Mouse (Mus musculus) heart, postnatal 0 days (tissue): ENCODE data around the gene Tnfrsf25. TPM values are rescaled to one million over a fixed set of nuclear protein-coding genes. Genes with fewer than 3 reads are reported as not detected.
A peak's percentile ranks its signal among the peaks of the same experiment; 100 is the strongest.

ENCODE experiments used
- ATAC-seq: fragments of 200-750 bp; cut with Nextera tagmentation; 2 replicates; pipeline ENCODE4 v1.8.0; 2017; ENCODE audit warnings: low read depth, moderate number of reproducible peaks, moderate library complexity; ENCODE audit not compliant: insufficient read depth
- DNase-seq: peaks from one replicate; pipeline ENCODE4 v3.0.0-alpha.2; 2016; ENCODE audit warnings: low spot score
- H3K27ac ChIP-seq: fragments of 300-500 bp; sonication (generic); 2 replicates; pipeline ENCODE4 v1.5.1; 2014; ENCODE audit warnings: low read depth, mild to moderate bottlenecking
- H3K27me3 ChIP-seq: fragments of 300-500 bp; sonication (generic); 2 replicates; pipeline ENCODE4 v1.6.1; 2014; ENCODE audit warnings: low read length, mixed read lengths; ENCODE audit not compliant: control insufficient read depth, insufficient read depth
- H3K36me3 ChIP-seq: fragments of 300-500 bp; sonication (generic); replicated peaks from 2 replicates; pipeline ENCODE4 v1.6.1; 2014; ENCODE audit warnings: low read length, mixed read lengths; ENCODE audit not compliant: control insufficient read depth, insufficient read depth
- H3K4me1 ChIP-seq: fragments of 300-500 bp; sonication (generic); 2 replicates; pipeline ENCODE4 v1.6.1; 2014; ENCODE audit warnings: antibody characterized with exemption; ENCODE audit not compliant: control insufficient read depth, insufficient read depth
- H3K4me2 ChIP-seq: fragments of 300-500 bp; sonication (generic); 2 replicates; pipeline ENCODE4 v1.6.1; 2014; ENCODE audit warnings: low read depth, mild to moderate bottlenecking, low read length, moderate library complexity
- H3K4me3 ChIP-seq: fragments of 300-500 bp; sonication (generic); 2 replicates; pipeline ENCODE4 v1.5.1; 2014; ENCODE audit warnings: low read depth, low read length
- H3K9ac ChIP-seq: fragments of 300-500 bp; sonication (generic); replicated peaks from 2 replicates; pipeline ENCODE4 v1.6.1; 2014; ENCODE audit warnings: low read depth, low read length, mixed read lengths
- H3K9me3 ChIP-seq: fragments of 300-500 bp; sonication (generic); replicated peaks from 2 replicates; pipeline ENCODE4 v1.6.1; 2016; ENCODE audit warnings: low read length; ENCODE audit not compliant: control insufficient read depth
- CTCF ChIP-seq: IDR thresholded peaks from 2 replicates; pipeline ENCODE4 v1.5.1; 2016; ENCODE audit warnings: antibody characterized with exemption, control low read depth, low read depth
- EP300 ChIP-seq: IDR thresholded peaks from 2 replicates; pipeline ENCODE4 v1.6.1; 2016; ENCODE audit warnings: antibody characterized with exemption, low read depth
- WGBS: fragments of 180-500 bp; shearing (Covaris S2); extraction: QIAGEN DNeasy Blood & Tissue Kit; methylation state at CpG from one replicate; pipeline ENCODE4 v1.1.7; 2014; 5-methylcytosine and 5-hydroxymethylcytosine counted together
- polyA plus RNA-seq: library from polyadenylated mRNA; unstranded; fragments of >200 nt; fragmentation: Nextera tagmentation; extraction: Ambion mirVana; gene quantifications from 2 replicates; pipeline ENCODE4 v1.2.1, GENCODE M21; 2015
- total RNA-seq: library from RNA; depleted of rRNA; stranded (reverse); fragments of >200 nt; gene quantifications from 2 replicates; pipeline ENCODE4 v1.2.3, GENCODE M21; 2014; ENCODE audit warnings: low replicate concordance

The Tnfrsf25 gene
- total and polyA plus RNA-seq, 2 experiments from 2014 or later = 0.75 TPM; not detected in 1

DNA sequence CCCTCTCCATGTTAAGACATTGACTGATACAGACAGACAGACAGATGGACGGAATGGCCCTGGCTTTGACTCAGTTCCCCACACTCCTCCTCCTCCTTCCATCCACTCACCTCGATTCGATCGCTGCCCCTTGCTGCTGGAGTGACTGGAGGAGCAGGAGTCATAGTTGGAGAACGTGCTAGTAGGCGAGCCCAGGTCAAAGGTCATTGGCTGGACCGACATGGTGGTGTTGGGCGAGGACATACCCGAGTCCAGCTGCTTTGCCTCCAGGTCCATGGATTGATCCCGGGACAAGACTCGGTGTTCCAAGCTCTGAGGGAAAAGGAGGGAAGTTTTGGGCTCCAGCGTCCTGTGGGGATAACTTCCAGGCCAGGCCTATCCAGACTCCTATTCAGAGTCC lies 19.6 kb downstream of the Tnfrsf25 start:
- H3K36me3 ChIP-seq = no peaks in the 10 kb centered on the region
- H3K9ac ChIP-seq = no peak overlapping the region
- no peak overlapping the region for H3K4me2 ChIP-seq
- ATAC-seq (no peak), DNase-seq (no peak)
- H3K4me3 ChIP-seq = no peak overlapping the region
- 87% methylated on average over 12 of the region's 12 CpGs for WGBS
- H3K9me3 ChIP-seq = no peaks in the 10 kb centered on the region
- TF ChIP-seq EP300 = no peak
- TF ChIP-seq CTCF = no peak
- peaks cover 18% of the 10 kb centered on the region for H3K4me1 ChIP-seq
- H3K27ac ChIP-seq = no peak overlapping the region
- peaks cover 49% of the 10 kb centered on the region for H3K27me3 ChIP-seq

DNA sequence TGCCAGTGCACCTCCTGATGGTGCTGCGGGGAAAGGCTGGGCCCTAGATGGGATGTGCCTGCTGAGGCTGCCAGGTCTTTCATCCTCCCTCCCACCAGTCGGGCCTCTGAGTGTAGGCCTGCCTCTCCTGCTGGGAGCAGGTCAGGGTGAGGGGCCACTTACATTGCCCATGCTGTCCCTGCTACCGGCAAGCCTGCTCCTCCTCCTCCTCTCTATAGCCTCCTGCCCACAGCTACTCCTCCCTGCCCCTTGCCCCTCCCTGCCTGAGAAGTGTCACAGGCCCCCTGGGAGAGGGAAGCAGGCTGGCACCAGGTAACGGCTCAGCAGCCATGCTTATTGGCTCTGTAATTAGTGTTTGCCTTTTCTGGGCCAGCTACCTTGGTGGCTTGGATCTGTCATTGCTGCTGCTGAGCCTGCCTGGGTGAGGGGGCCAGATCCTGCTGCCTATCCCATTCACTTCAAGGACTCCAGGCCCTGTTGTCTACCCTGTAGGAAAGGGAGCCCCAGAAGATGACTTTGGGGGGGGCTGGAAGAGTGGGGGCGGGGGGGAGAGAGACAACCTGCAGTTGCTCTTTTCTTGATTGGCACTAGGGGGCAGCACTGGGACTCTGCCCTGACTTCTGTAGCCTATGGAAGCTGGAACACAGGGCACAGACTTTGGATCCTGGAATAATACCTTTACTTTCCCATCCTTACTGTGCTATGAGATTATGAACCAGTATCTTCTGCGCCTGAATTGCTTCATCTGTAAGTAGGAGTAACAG lies 20.6 kb downstream of the Tnfrsf25 start:
- H3K9ac ChIP-seq = no peak overlapping the region
- ATAC-seq (no peak), DNase-seq (no peak)
- peaks cover 46% of the 10 kb centered on the region for H3K27me3 ChIP-seq
- H3K4me1 ChIP-seq = peaks cover 9% of the 10 kb centered on the region
- H3K36me3 ChIP-seq = no peaks in the 10 kb centered on the region
- WGBS = 52% methylated on average over 6 of the region's 6 CpGs
- H3K4me2 ChIP-seq = no peak overlapping the region
- no peaks in the 10 kb centered on the region for H3K9me3 ChIP-seq
- no peak overlapping the region for H3K4me3 ChIP-seq
- peak; percentile 52 for TF ChIP-seq CTCF
- TF ChIP-seq EP300 = no peak
- H3K27ac ChIP-seq = no peak overlapping the region

DNA sequence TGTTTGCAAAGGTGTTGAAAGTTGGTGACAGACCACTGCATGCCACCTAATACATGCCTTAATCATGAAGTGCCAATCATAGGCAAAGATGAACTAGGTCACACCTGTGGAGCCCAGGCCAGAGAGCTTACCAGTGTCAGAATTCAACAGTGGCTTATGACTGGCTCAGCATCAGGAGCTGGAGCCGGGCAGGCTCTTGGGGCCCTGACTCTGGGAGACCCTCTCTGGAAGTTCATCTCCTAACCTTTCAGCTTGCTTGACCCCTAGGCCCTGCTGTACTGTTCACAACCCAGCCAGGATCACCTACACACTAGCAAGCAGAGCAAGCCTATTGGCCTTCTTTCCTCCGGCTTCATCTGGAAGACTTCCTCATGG lies 21.1 kb downstream of the Tnfrsf25 start:
- no peak for DNase-seq
- Histone ChIP-seq H3K36me3 (no peaks in the 10 kb centered on the region), H3K9ac (no peak overlapping the region), H3K4me2 (no peak overlapping the region), H3K27ac (no peak overlapping the region), H3K4me1 (peaks cover 6% of the 10 kb centered on the region; the same call in 1 of the 2 replicates), H3K9me3 (no peaks in the 10 kb centered on the region), H3K4me3 (no peak overlapping the region), H3K27me3 (peaks cover 40% of the 10 kb centered on the region)
- ATAC-seq = no peak
- no peak for TF ChIP-seq CTCF
- TF ChIP-seq EP300 = no peak
- 91% methylated on average over 2 of the region's 2 CpGs for WGBS

DNA sequence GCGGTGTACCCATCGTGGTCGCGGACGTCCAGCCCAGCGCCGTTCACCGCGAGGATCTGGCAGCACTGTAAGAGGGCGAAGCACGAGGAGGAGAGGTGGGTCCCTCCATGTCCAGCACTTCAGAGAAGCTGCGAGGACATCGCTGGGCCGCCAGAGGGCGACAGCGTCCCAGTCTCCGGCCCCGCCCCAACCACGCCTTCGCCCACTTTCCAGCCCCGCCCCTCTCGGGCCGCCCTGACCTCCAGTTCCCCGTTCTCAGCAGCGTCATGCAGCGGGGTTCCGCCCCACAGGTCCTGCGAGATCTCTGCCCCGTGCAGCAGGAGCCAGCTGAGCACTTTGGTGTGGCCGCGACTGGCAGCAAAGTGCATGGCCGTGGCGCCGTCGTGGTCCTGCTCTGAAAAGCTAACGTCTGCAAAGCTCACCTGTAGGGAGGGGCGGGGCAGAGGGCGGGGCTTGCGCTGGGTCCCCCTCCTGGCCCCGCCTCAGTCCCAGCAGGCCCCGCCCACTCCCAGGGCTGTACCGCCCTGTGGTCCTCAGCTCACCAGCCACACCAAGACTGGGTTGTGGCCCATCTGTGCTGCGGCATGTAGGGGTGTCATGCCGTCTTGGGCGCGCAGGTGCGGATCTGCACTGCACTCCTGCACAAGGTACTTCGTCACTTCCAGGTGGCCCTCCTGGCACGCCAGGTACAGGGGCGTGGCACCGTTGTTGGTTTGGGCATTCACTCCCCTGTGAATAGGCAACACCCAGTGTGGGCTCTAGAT lies 22.9 kb downstream of the Tnfrsf25 start:
- WGBS = 3% methylated on average over 50 of the region's 51 CpGs
- peaks cover 22% of the 10 kb centered on the region for H3K27me3 ChIP-seq
- ATAC-seq = peak; percentile 90

DNA sequence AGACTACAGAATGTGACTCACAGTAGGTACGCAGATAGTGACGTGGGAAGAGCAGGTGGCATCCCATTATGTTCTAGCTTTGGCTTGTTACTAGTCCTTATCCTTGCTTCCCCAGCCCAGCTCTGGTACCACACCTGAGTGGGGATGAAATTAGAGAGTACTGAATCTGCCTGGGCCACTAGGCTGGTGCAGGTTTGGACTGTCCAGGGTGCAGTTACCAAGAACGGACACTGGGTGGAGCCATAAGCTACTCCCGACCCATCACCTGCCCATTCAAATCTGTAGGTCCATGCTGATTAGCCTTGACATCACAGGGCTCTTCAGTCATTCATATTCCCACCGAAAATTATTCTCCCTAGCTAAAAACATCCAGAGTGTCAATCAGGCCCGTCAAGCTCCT lies 24.7 kb downstream of the Tnfrsf25 start:
- H3K4me1 ChIP-seq = peaks cover 6% of the 10 kb centered on the region; the same call in 1 of the 2 replicates
- ATAC-seq = no peak
- no peaks in the 10 kb centered on the region for H3K9me3 ChIP-seq
- H3K36me3 ChIP-seq = no peaks in the 10 kb centered on the region
- peak; percentile 48 for DNase-seq
- H3K4me3 ChIP-seq = no peak overlapping the region
- peaks cover 16% of the 10 kb centered on the region for H3K27me3 ChIP-seq
- H3K27ac ChIP-seq = no peak overlapping the region
- TF ChIP-seq EP300 (no peak), CTCF (peak; percentile 61)
- no peak overlapping the region for H3K9ac ChIP-seq
- H3K4me2 ChIP-seq = no peak overlapping the region
- 29% methylated on average over 6 of the region's 6 CpGs for WGBS

More for the DNA sequence above, 22.9 kb downstream of the Tnfrsf25 start:
- TF ChIP-seq EP300 = no peak
- peak; percentile 79 for TF ChIP-seq CTCF
- Histone ChIP-seq H3K9ac (no peak overlapping the region), H3K4me1 (peaks cover 6% of the 10 kb centered on the region; the same call in 1 of the 2 replicates), H3K4me3 (peak overlapping the region; percentile 40), H3K36me3 (no peaks in the 10 kb centered on the region), H3K9me3 (no peaks in the 10 kb centered on the region), H3K27ac (no peak overlapping the region), H3K4me2 (peak overlapping the region; percentile 59)
- peak; percentile 78 for DNase-seq
